ENCODE assay signal across 11 mouse cellular contexts in genomic region chr17:50025173-50025626, GRCm38 (mm10).
DNase-seq lines count a peak whose midpoint lies in the region; ATAC-seq and TF ChIP-seq lines count a peak whose summit lies in the region.
"Had no signal": no experiment of that assay in that cellular context is flagged by ENCODE, and none has a peak within 500 bp of the region (broad histone marks: within the 10 kb centered on the region; RNA-seq: fewer than 3 reads in every experiment).

No protein-coding gene starts in this region.

- H3K36me3 ChIP-seq in kidney, embryonic 16.5 days (ENCODE audit: insufficient read depth, low read length), result no peaks in the 10 kb centered on the region
- H3K36me3 ChIP-seq in liver, adult 2 months (ENCODE audit: control insufficient read depth, insufficient read depth, low read length), result no peaks in the 10 kb centered on the region
- no peaks in the 10 kb centered on the region for H3K36me3 ChIP-seq in midbrain, embryonic 13.5 days
- H3K36me3 ChIP-seq in forebrain, embryonic 12.5 days (replicated peaks), result no peaks in the 10 kb centered on the region
- H3K36me3 ChIP-seq: embryonic facial prominence, embryonic 12.5 days; limb, embryonic 12.5 days had no signal

- no peaks in the 10 kb centered on the region for H3K79me2 ChIP-seq in liver, adult 2 months (ENCODE audit: control insufficient read depth, insufficient read depth, low read length)

- H3K9ac ChIP-seq in kidney, embryonic 16.5 days (replicated peaks; ENCODE audit: low read length), result no peak overlapping the region
- no peak overlapping the region for H3K9ac ChIP-seq in liver, adult 2 months (ENCODE audit: low read depth, low read length)
- no peak overlapping the region for H3K9ac ChIP-seq in midbrain, embryonic 13.5 days (replicated peaks)
- no peak overlapping the region for H3K9ac ChIP-seq in forebrain, embryonic 12.5 days
- H3K9ac ChIP-seq: embryonic facial prominence, embryonic 12.5 days; limb, embryonic 12.5 days had no signal

- H3K4me1 ChIP-seq in kidney, embryonic 16.5 days (ENCODE audit: insufficient read depth, low read length), result no peaks in the 10 kb centered on the region
- no peaks in the 10 kb centered on the region for H3K4me1 ChIP-seq in liver, adult 2 months (ENCODE audit: control insufficient read depth, insufficient read depth, low read length)
- peaks cover 19% of the 10 kb centered on the region for H3K4me1 ChIP-seq in midbrain, embryonic 13.5 days (replicated peaks)
- peaks cover 17% of the 10 kb centered on the region for H3K4me1 ChIP-seq in forebrain, embryonic 12.5 days
- H3K4me1 ChIP-seq: embryonic facial prominence, embryonic 12.5 days had no signal

- no peak overlapping the region for H3K4me3 ChIP-seq in kidney, embryonic 16.5 days (ENCODE audit: low read length)
- no peak overlapping the region for H3K4me3 ChIP-seq in liver, adult 2 months (ENCODE audit: insufficient read depth, low read depth, low read length)
- H3K4me3 ChIP-seq in midbrain, embryonic 13.5 days (replicated peaks), result no peak overlapping the region
- no peak overlapping the region for H3K4me3 ChIP-seq in forebrain, embryonic 12.5 days (replicated peaks)
- H3K4me3 ChIP-seq: embryonic facial prominence, embryonic 12.5 days; limb, embryonic 12.5 days had no signal

- DNase-seq in kidney, adult 8-10 months, result peak; percentile 2 to 6
- peak; percentile 63 for DNase-seq in R1 (ENCODE audit: low read depth, low spot score)
- peak; percentile 38 for DNase-seq in liver, adult 2 months (ENCODE audit: extremely low read depth, low read depth, low spot score)
- peak; percentile 78 to 85 for DNase-seq in monocyte, adult 2 months (ENCODE audit: low read depth in 1 of 2, low spot score in 2 of 2)
- no peak for DNase-seq in frontal cortex, postnatal 25 days (ENCODE audit: low spot score in 2 of 2)

- 50% methylated on average over 4 of the region's 4 CpGs for WGBS in kidney, embryonic 16.5 days
- 66% methylated on average over 4 of the region's 4 CpGs for WGBS in liver, adult 2 months
- WGBS in midbrain, embryonic 13.5 days, result 47% methylated on average over 4 of the region's 4 CpGs
- 48% methylated on average over 4 of the region's 4 CpGs for WGBS in forebrain, embryonic 12.5 days

- H3K4me2 ChIP-seq in kidney, embryonic 16.5 days (replicated peaks; ENCODE audit: low read depth, low read length), result no peak overlapping the region
- H3K4me2 ChIP-seq in midbrain, embryonic 13.5 days (replicated peaks), result no peak overlapping the region
- no peak overlapping the region for H3K4me2 ChIP-seq in forebrain, embryonic 12.5 days
- H3K4me2 ChIP-seq: embryonic facial prominence, embryonic 12.5 days; limb, embryonic 12.5 days had no signal

- TF ChIP-seq POLR2A in liver, adult 2 months (IDR thresholded peaks at IDR 0.05; ENCODE audit: extremely low read depth, insufficient read depth, low read length), result no peak

- no peaks in the 10 kb centered on the region for H3K9me3 ChIP-seq in kidney, embryonic 16.5 days (ENCODE audit: low read length)
- H3K9me3 ChIP-seq in midbrain, embryonic 13.5 days, result no peaks in the 10 kb centered on the region
- H3K9me3 ChIP-seq in forebrain, embryonic 12.5 days, result no peaks in the 10 kb centered on the region
- H3K9me3 ChIP-seq: embryonic facial prominence, embryonic 12.5 days; limb, embryonic 12.5 days had no signal

- H3K27me3 ChIP-seq in kidney, embryonic 16.5 days (ENCODE audit: insufficient read depth, low read length), result no peaks in the 10 kb centered on the region
- no peaks in the 10 kb centered on the region for H3K27me3 ChIP-seq in liver, adult 2 months (ENCODE audit: control insufficient read depth, insufficient read depth, low read length)
- H3K27me3 ChIP-seq in midbrain, embryonic 13.5 days, result no peaks in the 10 kb centered on the region
- no peaks in the 10 kb centered on the region for H3K27me3 ChIP-seq in forebrain, embryonic 12.5 days
- H3K27me3 ChIP-seq: embryonic facial prominence, embryonic 12.5 days; limb, embryonic 12.5 days had no signal

- no peak for ATAC-seq in kidney, embryonic 16.5 days (ENCODE audit: low FRiP score, low TSS enrichment)
- no peak for ATAC-seq in midbrain, embryonic 13.5 days
- ATAC-seq in forebrain, embryonic 12.5 days (ENCODE audit: low FRiP score), result no peak
- ATAC-seq: Patski had no signal

- H3K27ac ChIP-seq in kidney, embryonic 16.5 days (ENCODE audit: low read length), result no peak overlapping the region
- H3K27ac ChIP-seq in liver, adult 2 months (replicated peaks; ENCODE audit: insufficient read depth, low read depth, low read length), result no peak overlapping the region
- H3K27ac ChIP-seq in midbrain, embryonic 13.5 days, result no peak overlapping the region
- no peak overlapping the region for H3K27ac ChIP-seq in forebrain, embryonic 12.5 days
- H3K27ac ChIP-seq: embryonic facial prominence, embryonic 12.5 days; limb, embryonic 12.5 days had no signal

- TF ChIP-seq CTCF in liver, adult 2 months (IDR thresholded peaks at IDR 0.05; ENCODE audit: low read depth, low read length), result no peak

Comparison
In these comparisons a context has a peak if more than half of its experiments do, and no peak if none do; other contexts are left out.
1. DNase-seq: peak in kidney, adult 8-10 months (2 of 2), R1 (single experiment), liver, adult 2 months (single experiment) and monocyte, adult 2 months (2 of 2); none in frontal cortex, postnatal 25 days (0 of 2).